Comparison of ENCODE assay signal across 8 mouse cellular contexts in the genomic region with DNA sequence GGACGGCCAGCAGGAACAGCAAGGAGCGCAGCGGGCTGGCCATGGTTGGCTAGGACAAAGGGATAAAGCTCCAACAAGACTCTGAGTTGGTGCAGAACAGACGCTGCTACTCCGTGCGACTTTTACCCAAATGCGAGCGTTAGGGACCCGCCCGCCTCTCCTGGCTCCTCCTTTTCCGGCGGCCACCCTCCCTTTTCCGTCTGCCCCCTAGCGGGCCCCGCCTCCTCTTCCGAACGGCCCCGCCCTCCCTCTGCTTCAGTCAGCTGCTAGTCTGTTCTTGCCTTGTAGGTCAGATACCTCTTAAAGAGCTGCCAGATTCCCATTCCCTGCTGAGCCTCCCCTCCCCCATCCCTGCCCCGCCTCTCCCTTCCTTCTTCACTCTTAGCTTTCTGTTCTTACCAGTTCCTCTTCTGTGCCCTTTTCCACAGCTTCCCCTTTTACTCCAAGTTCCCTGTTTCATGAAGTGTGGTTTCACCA. TPM values are rescaled to one million over a fixed set of nuclear protein-coding genes. Genes with fewer than 3 reads are reported as not detected.
A peak's percentile ranks its signal among the peaks of the same experiment; 100 is the strongest.
DNase-seq lines count a peak whose midpoint lies in the region; ATAC-seq and TF ChIP-seq lines count a peak whose summit lies in the region.

A gene (minus strand): TSS at position 358 of the 477 bp plus-strand sequence.

- DNase-seq in ZHBTc4 (ENCODE audit: low read depth, low spot score) = peak; percentile 98
- DNase-seq in gastrocnemius, postnatal 10 days = peak; percentile 93
- peak; percentile 87 for DNase-seq in induced T-regulatory cell, adult 2 months (ENCODE audit: low read depth)
- peak; percentile 84 to 92 for DNase-seq in left cerebral cortex, adult 9 months (ENCODE audit: low spot score in 2 of 2)
- DNase-seq in right cerebral cortex, postnatal 14 days = peak; percentile 92
- peak; percentile 91 to 97 for DNase-seq in urinary bladder, postnatal 36 days (ENCODE audit: low spot score in 2 of 2)

- H3K4me3 ChIP-seq in cortical plate, adult 2 months (ENCODE audit: insufficient read depth, low read length) = peak within 1 kb of the TSS; percentile 89

- H3K4me1 ChIP-seq in cortical plate, adult 2 months (ENCODE audit: control insufficient read depth, insufficient read depth, low read length) = peaks cover 1% of the 10 kb centered on the region; the same call in 1 of the 2 replicates

- H3K27ac ChIP-seq in cortical plate, adult 2 months (ENCODE audit: insufficient read depth, low read length) = peak within 1 kb of the TSS; percentile 91

- ATAC-seq in megakaryocyte progenitor cell, adult 5-6 weeks (replicated peaks; ENCODE audit: poor library complexity) = peak; percentile 82

- no peak for TF ChIP-seq CTCF in cortical plate, adult 2 months (IDR thresholded peaks at IDR 0.05; ENCODE audit: extremely low read depth, insufficient read depth, low read length)

- peak; percentile 93 for TF ChIP-seq POLR2A in cortical plate, adult 2 months (IDR thresholded peaks at IDR 0.05; ENCODE audit: extremely low read depth, insufficient read depth, low read length)

RNA-seq across cellular contexts. Expression of the gene that starts here (rescaled TPM):
- polyA plus RNA-seq in cortical plate, adult 2 months (2012; rRNA removed) = 4,891 and 5,493 TPM in 2 replicates
- total RNA-seq in gastrocnemius, postnatal 10 days (2021) = 100 to 1,000 TPM; 442 to 445 TPM
- 423 and 485 TPM in 2 replicates for total RNA-seq in megakaryocyte progenitor cell, adult 5-6 weeks (2015)
- 377 and 496 TPM in 2 replicates for total RNA-seq in megakaryocyte progenitor cell, adult 5-6 weeks (2017)

Comparison
In these comparisons a context has a peak if more than half of its experiments do, and no peak if none do; other contexts are left out.
1. Peak in every context shown above with its lines: DNase-seq, ATAC-seq, H3K4me3 ChIP-seq and H3K27ac ChIP-seq.